6 mouse cellular contexts compared by ENCODE assay signal in the genomic region with DNA sequence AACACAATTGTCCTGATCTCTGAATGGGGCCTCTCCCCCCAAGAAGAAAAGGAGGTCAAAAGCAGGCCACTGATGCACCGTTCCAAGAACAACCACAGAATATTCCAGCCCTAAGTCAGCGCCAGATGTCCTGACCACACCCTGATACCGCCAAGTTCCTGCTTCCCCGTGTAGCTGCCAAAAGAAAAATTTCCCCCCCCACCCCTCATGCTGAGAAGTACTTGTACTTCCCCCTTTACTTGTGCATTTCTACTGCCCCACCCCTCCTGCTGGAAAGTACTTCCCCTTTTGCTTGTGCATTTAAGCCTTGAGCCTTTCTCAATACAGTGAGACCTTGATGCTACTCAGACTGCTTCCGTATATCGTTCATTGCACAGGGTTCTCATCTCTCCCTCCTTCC.
A peak's percentile ranks its signal among the peaks of the same experiment; 100 is the strongest.
DNase-seq lines count a peak whose midpoint lies in the region; ATAC-seq and TF ChIP-seq lines count a peak whose summit lies in the region.
"Not testable (repeated sequence)": the region's sequence is repeated elsewhere in the genome, so short reads cannot be mapped to it uniquely, and the experiment has no call there.

No protein-coding gene starts in this region.

- not testable (repeated sequence) for TF ChIP-seq POLR2A in MEL (IDR thresholded peaks at IDR 0.05; ENCODE audit: control insufficient read depth in 1 of 2, insufficient read depth in 1 of 2, low read depth in 1 of 2, low read length in 2 of 2, poor library complexity in 1 of 2)

- not testable (repeated sequence) for TF ChIP-seq EP300 in MEL (IDR thresholded peaks at IDR 0.05; ENCODE audit: low read depth in 1 of 2, low read length in 2 of 2); heart, postnatal 0 days (IDR thresholded peaks at IDR 0.05; ENCODE audit: low read depth)

- not testable (repeated sequence) for H3K79me2 ChIP-seq in MEL (ENCODE audit: control insufficient read depth, insufficient read depth, low read length, poor library complexity)

- not testable (repeated sequence) for H3K4me3 ChIP-seq in MEL (ENCODE audit: control insufficient read depth in 1 of 2, insufficient read depth in 1 of 2, low read depth in 2 of 2, low read length in 2 of 2); heart, embryonic 13.5 days; heart, embryonic 15.5 days; heart, postnatal 0 days (ENCODE audit: low read depth, low read length)

- H3K27ac ChIP-seq in MEL (ENCODE audit: control insufficient read depth, low read depth, low read length): not testable (repeated sequence)
- peak overlapping the region; percentile 69 for H3K27ac ChIP-seq in heart, embryonic 13.5 days (replicated peaks)
- peak overlapping the region; percentile 77 for H3K27ac ChIP-seq in heart, embryonic 15.5 days
- peak overlapping the region; percentile 68 for H3K27ac ChIP-seq in heart, postnatal 0 days (ENCODE audit: low read depth)

- not testable (repeated sequence) for H3K36me3 ChIP-seq in MEL (ENCODE audit: control insufficient read depth in 1 of 2, insufficient read depth in 2 of 2, low read length in 2 of 2); heart, embryonic 13.5 days; heart, embryonic 15.5 days; heart, postnatal 0 days (replicated peaks; ENCODE audit: control insufficient read depth, insufficient read depth, low read length)

- not testable (repeated sequence) for H3K9me3 ChIP-seq in MEL (replicated peaks; ENCODE audit: insufficient read depth, low read length); heart, embryonic 13.5 days; heart, embryonic 15.5 days (replicated peaks); heart, postnatal 0 days (replicated peaks; ENCODE audit: control insufficient read depth, low read length)

- peak; percentile 24 for DNase-seq in 416B (ENCODE audit: low read depth)
- peak; percentile 61 for DNase-seq in MEL (ENCODE audit: low read depth, low spot score)
- peak; percentile 79 for DNase-seq in R1 (ENCODE audit: low read depth, low spot score)
- not testable (repeated sequence) for DNase-seq in heart, postnatal 0 days (ENCODE audit: low spot score)

- H3K9ac ChIP-seq in MEL (ENCODE audit: control insufficient read depth, low read depth, low read length, poor library complexity, severe bottlenecking); heart, embryonic 13.5 days; heart, embryonic 15.5 days; heart, postnatal 0 days (replicated peaks; ENCODE audit: low read depth, low read length): not testable (repeated sequence)

- not testable (repeated sequence) for H3K4me1 ChIP-seq in MEL (ENCODE audit: control insufficient read depth in 1 of 2, insufficient read depth in 2 of 2, low read length in 2 of 2); heart, embryonic 13.5 days; heart, embryonic 15.5 days (replicated peaks); heart, postnatal 0 days (ENCODE audit: control insufficient read depth, insufficient read depth)

- H3K27me3 ChIP-seq in MEL (ENCODE audit: control insufficient read depth in 1 of 2, insufficient read depth in 2 of 2, low read length in 2 of 2); heart, embryonic 13.5 days (replicated peaks); heart, embryonic 15.5 days; heart, postnatal 0 days (ENCODE audit: control insufficient read depth, insufficient read depth, low read length): not testable (repeated sequence)

- TF ChIP-seq RAD21 in MEL (IDR thresholded peaks at IDR 0.05; ENCODE audit: low read depth, low read length): not testable (repeated sequence)

- WGBS in heart, embryonic 13.5 days: 84% methylated on average over 6 of the region's 6 CpGs
- WGBS in heart, embryonic 15.5 days: 73% methylated on average over 6 of the region's 6 CpGs
- 72% methylated on average over 6 of the region's 6 CpGs for WGBS in heart, postnatal 0 days

- not testable (repeated sequence) for TF ChIP-seq CTCF in MEL (IDR thresholded peaks at IDR 0.05 in 2 of 3, conservative IDR thresholded peaks at IDR 0.05 in 1 of 3; ENCODE audit: control insufficient read depth in 1 of 3, insufficient read depth in 1 of 3, low read depth in 2 of 3, low read length in 3 of 3, poor library complexity in 1 of 3, severe bottlenecking in 1 of 3); heart, postnatal 0 days (IDR thresholded peaks at IDR 0.05; ENCODE audit: low read depth)

- ATAC-seq in heart, embryonic 13.5 days (ENCODE audit: extremely low read depth, insufficient number of reproducible peaks, low FRiP score, low TSS enrichment); heart, embryonic 15.5 days (replicated peaks; ENCODE audit: insufficient number of reproducible peaks, insufficient read depth, low FRiP score, low read depth); heart, postnatal 0 days (ENCODE audit: insufficient read depth, low read depth): not testable (repeated sequence)

- not testable (repeated sequence) for H3K4me2 ChIP-seq in heart, embryonic 13.5 days; heart, embryonic 15.5 days; heart, postnatal 0 days (ENCODE audit: low read depth, low read length)
